Mouse (Mus musculus) ES-Bruce4 (cell line): ENCODE results near the gene Taar8a.

Experiments
- CTCF ChIP-seq: IDR thresholded peaks from one replicate; pipeline ENCODE4 v1.8.1; 2011; ENCODE audit warnings: low read depth, low read length
- POLR2A ChIP-seq: IDR thresholded peaks from one replicate; pipeline ENCODE4 v1.8.1; 2011; ENCODE audit warnings: low read length; ENCODE audit not compliant: insufficient read depth

DNA sequence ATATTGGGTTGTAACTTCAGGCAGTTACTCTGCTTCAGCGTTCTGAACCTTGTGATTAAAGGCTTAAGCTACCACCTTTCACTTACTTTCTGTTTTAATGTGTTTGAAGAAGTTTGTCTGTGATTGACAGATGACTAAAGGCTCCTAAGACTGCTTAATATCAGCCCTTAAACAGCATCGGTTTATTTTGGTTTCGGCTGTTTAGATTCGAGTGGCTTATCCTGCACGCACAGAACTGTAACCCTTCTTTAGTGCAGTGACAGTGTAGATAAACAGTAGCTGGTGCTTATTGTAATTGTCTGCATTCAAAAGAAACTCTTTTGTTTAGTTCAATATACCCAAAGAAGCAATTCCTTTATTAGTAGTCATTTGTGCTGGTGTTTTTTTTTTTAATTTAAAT, 24.3 kb upstream of the Taar8a start:
- no peak for TF ChIP-seq POLR2A
- TF ChIP-seq CTCF, result no peak
